Mouse (Mus musculus): ENCODE results near the gene Fam222b. TPM values are rescaled to one million over a fixed set of nuclear protein-coding genes. Genes with fewer than 3 reads are reported as not detected.
A peak's percentile ranks its signal among the peaks of the same experiment; 100 is the strongest.

Fam222b gene
- polyA plus RNA-seq, 1 experiment from 2014 or later: 10.6 TPM

DNA sequence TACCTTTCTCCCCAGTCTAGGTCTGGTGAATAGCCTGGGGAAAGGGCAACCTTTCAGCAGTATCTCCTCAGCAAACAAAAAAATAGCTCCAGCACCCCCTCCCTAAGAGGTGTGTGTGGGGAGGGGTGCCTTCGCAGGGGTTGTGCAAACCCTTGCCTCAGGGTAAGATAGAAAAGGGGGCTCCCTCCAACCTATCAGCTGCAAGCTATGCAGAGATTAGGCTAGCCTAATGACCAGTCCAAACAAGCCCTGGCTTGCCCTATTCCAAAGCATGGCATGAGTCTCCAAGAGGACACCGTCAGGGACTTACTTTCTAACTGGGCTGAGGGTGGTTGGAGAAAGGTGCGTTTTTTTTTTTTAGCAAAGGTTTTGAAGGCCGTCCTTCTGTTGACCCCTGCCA lies 71.7 kb downstream of the Fam222b start:
- WGBS: 34% methylated on average over 4 of the region's 4 CpGs
- Histone ChIP-seq H3K27me3 (replicated peaks; ENCODE audit: control insufficient read depth, insufficient read depth, low read length) (no peaks in the 10 kb centered on the region), H3K9me3 (ENCODE audit: control insufficient read depth) (no peaks in the 10 kb centered on the region), H3K9ac (ENCODE audit: low read depth, low read length) (peak overlapping the region; percentile 88; the same call in 1 of the 2 replicates), H3K4me1 (replicated peaks; ENCODE audit: control insufficient read depth, insufficient read depth, low read length) (peaks cover 14% of the 10 kb centered on the region; the same call in 1 of the 2 replicates), H3K4me3 (ENCODE audit: low read depth, low read length) (peak overlapping the region; percentile 88; the same call in 1 of the 2 replicates), H3K36me3 (ENCODE audit: control insufficient read depth, insufficient read depth) (peaks cover 14% of the 10 kb centered on the region), H3K27ac (ENCODE audit: low read depth, low read length) (peak overlapping the region; percentile 97), H3K4me2 (replicated peaks; ENCODE audit: low read depth) (peak overlapping the region; percentile 89)
- TF ChIP-seq CTCF (IDR thresholded peaks at IDR 0.05; ENCODE audit: low read depth): no peak
- ATAC-seq: no peak

DNA sequence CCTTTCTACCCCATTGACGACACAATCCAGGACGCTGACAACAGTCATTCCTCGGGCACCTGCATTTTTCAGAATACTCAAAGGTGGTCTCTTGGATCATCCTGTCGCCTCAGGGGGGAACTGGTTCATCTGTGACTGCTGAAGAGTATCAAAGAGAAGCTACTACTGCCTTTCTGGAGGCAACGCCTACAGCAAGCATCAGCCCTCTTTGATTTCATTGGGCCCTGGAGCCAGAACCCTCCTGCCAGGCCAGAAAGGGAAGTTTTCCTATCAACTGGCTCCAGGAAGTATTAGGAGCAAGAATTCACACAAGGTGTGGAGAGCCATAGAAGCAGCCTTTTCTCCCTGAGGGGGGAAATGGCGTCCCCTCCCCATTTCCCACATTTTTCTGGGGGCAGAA lies 72.2 kb downstream of the Fam222b start:
- Histone ChIP-seq H3K9ac (ENCODE audit: low read depth, low read length) (no peak overlapping the region), H3K27me3 (replicated peaks; ENCODE audit: control insufficient read depth, insufficient read depth, low read length) (no peaks in the 10 kb centered on the region), H3K4me3 (ENCODE audit: low read depth, low read length) (no peak overlapping the region), H3K4me2 (replicated peaks; ENCODE audit: low read depth) (peak overlapping the region; percentile 89; the same call in 1 of the 2 replicates), H3K27ac (ENCODE audit: low read depth, low read length) (peak overlapping the region; percentile 97), H3K36me3 (ENCODE audit: control insufficient read depth, insufficient read depth) (0 out of 2 replicates have a peak, but pooled peaks cover 10% of the 10 kb centered on the region), H3K9me3 (ENCODE audit: control insufficient read depth) (no peaks in the 10 kb centered on the region), H3K4me1 (replicated peaks; ENCODE audit: control insufficient read depth, insufficient read depth, low read length) (peaks cover 14% of the 10 kb centered on the region; the same call in 1 of the 2 replicates)
- 58% methylated on average over 6 of the region's 6 CpGs for WGBS
- ATAC-seq: no peak
- no peak for TF ChIP-seq CTCF (IDR thresholded peaks at IDR 0.05; ENCODE audit: low read depth)

DNA sequence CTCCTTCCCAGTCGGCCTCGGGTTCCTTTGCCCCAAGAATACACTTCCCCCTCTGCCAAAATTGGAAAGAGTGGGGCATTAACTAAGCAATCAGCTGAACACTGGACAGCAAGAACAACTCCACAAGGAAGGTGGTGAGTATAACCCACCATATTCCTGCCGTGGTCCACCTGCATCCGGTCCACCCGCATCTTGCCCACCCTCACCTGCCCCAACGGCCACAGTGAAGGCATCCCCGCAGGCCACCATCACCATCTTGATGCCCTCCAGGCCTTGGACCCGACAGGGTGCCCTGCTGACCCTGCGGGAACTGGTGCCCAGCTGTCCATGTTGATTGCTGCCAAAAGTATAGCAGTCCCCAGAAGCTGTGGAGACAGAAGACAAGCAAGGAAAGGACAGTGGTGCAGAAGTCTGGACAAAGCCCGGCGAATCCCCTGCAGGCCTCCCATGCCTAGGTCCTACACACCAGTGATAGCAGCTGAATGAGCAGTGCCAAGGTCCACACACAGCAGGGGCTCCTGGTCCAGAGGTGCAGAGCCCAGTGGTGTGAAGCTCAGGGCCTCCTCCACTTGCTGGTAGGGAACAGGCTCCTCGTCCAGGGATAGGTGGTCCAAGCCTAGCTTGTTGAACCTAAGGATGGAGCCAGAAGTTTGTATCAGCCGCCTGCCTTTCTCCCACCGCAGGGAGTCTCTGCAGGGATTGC lies 72.9 kb downstream of the Fam222b start:
- Histone ChIP-seq H3K4me2 (replicated peaks; ENCODE audit: low read depth) (peak overlapping the region; percentile 60; the same call in 1 of the 2 replicates), H3K4me1 (replicated peaks; ENCODE audit: control insufficient read depth, insufficient read depth, low read length) (peaks cover 14% of the 10 kb centered on the region; the same call in 1 of the 2 replicates), H3K36me3 (ENCODE audit: control insufficient read depth, insufficient read depth) (0 out of 2 replicates have a peak, but pooled peaks cover 4% of the 10 kb centered on the region), H3K27me3 (replicated peaks; ENCODE audit: control insufficient read depth, insufficient read depth, low read length) (no peaks in the 10 kb centered on the region), H3K4me3 (ENCODE audit: low read depth, low read length) (no peak overlapping the region), H3K9ac (ENCODE audit: low read depth, low read length) (no peak overlapping the region), H3K27ac (ENCODE audit: low read depth, low read length) (peak overlapping the region; percentile 97; the same call in 1 of the 2 replicates), H3K9me3 (ENCODE audit: control insufficient read depth) (no peaks in the 10 kb centered on the region)
- no peak for ATAC-seq
- 80% methylated on average over 14 of the region's 14 CpGs for WGBS
- TF ChIP-seq CTCF (IDR thresholded peaks at IDR 0.05; ENCODE audit: low read depth): no peak

DNA sequence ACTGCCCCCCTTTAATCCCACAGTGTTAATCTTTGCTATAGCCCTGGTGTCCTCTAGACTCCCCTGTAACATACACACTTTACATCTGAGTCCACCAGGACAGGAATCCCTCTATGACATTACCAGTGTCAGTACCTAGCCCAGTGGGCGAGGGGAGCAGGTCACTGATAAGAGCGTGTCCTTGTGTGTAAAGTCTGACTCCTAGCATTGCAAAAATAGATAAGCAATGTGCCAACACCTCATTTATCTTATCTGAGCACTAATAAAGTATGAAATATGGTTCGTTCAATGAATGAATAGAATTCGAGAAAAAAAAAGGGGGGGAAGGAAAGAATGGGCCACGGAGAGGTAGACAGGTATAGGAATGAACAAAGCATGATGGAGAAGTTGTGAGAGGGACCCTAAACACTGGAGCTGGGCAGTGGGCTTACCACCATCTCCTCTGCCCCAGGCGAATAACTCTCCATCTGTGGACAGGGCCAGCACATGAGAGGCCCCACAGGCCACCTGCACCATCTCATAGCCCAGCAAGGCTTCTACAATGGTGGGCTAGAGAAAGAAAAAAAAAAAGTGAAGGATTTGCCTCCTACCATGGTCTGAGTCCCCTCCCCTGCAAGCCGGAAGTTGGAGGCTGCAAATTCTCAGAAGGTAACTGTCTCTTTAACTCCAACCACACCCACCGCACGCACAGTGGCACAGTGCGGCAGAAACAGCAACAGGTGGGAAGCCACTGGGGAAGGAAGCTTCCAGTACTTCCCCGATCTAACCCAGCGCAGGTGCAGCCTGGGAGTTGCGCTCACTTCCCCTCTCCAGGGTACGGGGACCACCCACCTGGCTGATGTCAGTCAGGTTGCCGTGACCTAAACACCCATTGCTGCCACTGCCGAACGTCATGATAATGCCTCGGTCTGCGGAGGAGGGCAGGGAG lies 74.3 kb downstream of the Fam222b start:
- TF ChIP-seq CTCF (IDR thresholded peaks at IDR 0.05; ENCODE audit: low read depth): no peak
- H3K4me1 ChIP-seq (replicated peaks; ENCODE audit: control insufficient read depth, insufficient read depth, low read length): peaks cover 5% of the 10 kb centered on the region; the same call in 1 of the 2 replicates
- ATAC-seq: peak; percentile 23
- H3K27me3 ChIP-seq (replicated peaks; ENCODE audit: control insufficient read depth, insufficient read depth, low read length): no peaks in the 10 kb centered on the region
- no peak overlapping the region for H3K9ac ChIP-seq (ENCODE audit: low read depth, low read length)
- H3K4me3 ChIP-seq (ENCODE audit: low read depth, low read length): peak overlapping the region; percentile 25
- 32% methylated on average over 19 of the region's 19 CpGs for WGBS
- H3K4me2 ChIP-seq (replicated peaks; ENCODE audit: low read depth): peak overlapping the region; percentile 60
- 0 out of 2 replicates have a peak, but pooled peaks cover 4% of the 10 kb centered on the region for H3K36me3 ChIP-seq (ENCODE audit: control insufficient read depth, insufficient read depth)
- peak overlapping the region; percentile 66 for H3K27ac ChIP-seq (ENCODE audit: low read depth, low read length)
- no peaks in the 10 kb centered on the region for H3K9me3 ChIP-seq (ENCODE audit: control insufficient read depth)

DNA sequence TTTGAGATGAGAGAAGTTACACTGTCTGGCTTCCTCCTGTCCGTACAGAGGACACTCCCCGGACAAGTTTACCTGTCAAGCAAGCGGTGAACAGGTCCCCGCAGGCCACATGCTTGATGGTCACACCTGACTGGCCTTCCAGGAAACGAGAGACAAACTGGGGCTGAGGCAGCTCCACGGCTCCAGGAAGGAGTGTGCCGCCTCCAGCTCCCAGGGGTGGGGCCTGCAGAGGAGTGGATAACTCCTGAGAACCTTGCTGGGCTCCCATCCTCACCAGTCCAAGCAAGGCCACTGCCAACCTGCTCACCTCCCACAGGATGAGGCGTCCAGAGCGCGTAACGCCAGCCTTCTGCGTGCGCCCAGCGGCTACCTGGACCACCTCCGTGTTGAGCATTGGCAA lies 75.8 kb downstream of the Fam222b start:
- Histone ChIP-seq H3K4me3 (ENCODE audit: low read depth, low read length) (no peak overlapping the region), H3K9me3 (ENCODE audit: control insufficient read depth) (no peaks in the 10 kb centered on the region), H3K27me3 (replicated peaks; ENCODE audit: control insufficient read depth, insufficient read depth, low read length) (no peaks in the 10 kb centered on the region), H3K4me2 (replicated peaks; ENCODE audit: low read depth) (no peak overlapping the region), H3K36me3 (ENCODE audit: control insufficient read depth, insufficient read depth) (0 out of 2 replicates have a peak, but pooled peaks cover 4% of the 10 kb centered on the region), H3K4me1 (replicated peaks; ENCODE audit: control insufficient read depth, insufficient read depth, low read length) (peaks cover 5% of the 10 kb centered on the region; the same call in 1 of the 2 replicates), H3K9ac (ENCODE audit: low read depth, low read length) (no peak overlapping the region), H3K27ac (ENCODE audit: low read depth, low read length) (no peak overlapping the region)
- WGBS: 71% methylated on average over 15 of the region's 15 CpGs
- no peak for TF ChIP-seq CTCF (IDR thresholded peaks at IDR 0.05; ENCODE audit: low read depth)
- ATAC-seq: no peak

DNA sequence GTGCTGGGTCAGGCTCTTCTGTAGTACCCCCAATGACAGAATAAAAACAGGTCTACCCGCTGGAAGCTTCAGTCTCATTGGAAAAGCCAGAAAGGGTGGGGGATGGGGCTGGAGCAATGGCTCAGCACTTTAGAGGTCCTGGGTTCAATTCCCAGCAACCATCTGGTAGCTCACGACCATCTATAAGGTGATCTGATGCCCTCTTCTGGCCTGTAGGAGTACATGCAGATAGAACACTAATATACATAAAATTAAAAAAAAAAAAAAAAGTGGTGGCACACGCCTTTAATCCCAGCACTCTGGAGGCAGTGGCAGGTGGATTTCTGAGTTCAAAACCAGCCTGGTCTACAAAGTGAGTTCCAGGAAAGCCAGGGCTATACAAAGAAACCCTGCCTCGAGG lies 76.9 kb downstream of the Fam222b start:
- H3K9ac ChIP-seq (ENCODE audit: low read depth, low read length): no peak overlapping the region
- 0 out of 2 replicates have a peak, but pooled peaks cover 4% of the 10 kb centered on the region for H3K36me3 ChIP-seq (ENCODE audit: control insufficient read depth, insufficient read depth)
- H3K4me1 ChIP-seq (replicated peaks; ENCODE audit: control insufficient read depth, insufficient read depth, low read length): peaks cover 5% of the 10 kb centered on the region; the same call in 1 of the 2 replicates
- ATAC-seq: no peak
- no peak overlapping the region for H3K4me3 ChIP-seq (ENCODE audit: low read depth, low read length)
- WGBS: 84% methylated on average over 4 of the region's 4 CpGs
- no peaks in the 10 kb centered on the region for H3K9me3 ChIP-seq (ENCODE audit: control insufficient read depth)
- TF ChIP-seq CTCF (IDR thresholded peaks at IDR 0.05; ENCODE audit: low read depth): peak; percentile 57
- no peaks in the 10 kb centered on the region for H3K27me3 ChIP-seq (replicated peaks; ENCODE audit: control insufficient read depth, insufficient read depth, low read length)
- H3K27ac ChIP-seq (ENCODE audit: low read depth, low read length): no peak overlapping the region
- no peak overlapping the region for H3K4me2 ChIP-seq (replicated peaks; ENCODE audit: low read depth)

Measured in intestine, postnatal 0 days (tissue).